18 mouse cellular contexts compared by ENCODE assay signal in genomic region chr7:81254579-81254978, GRCm38 (mm10). TPM values are rescaled to one million over a fixed set of nuclear protein-coding genes. Genes with fewer than 3 reads are reported as not detected.
A peak's percentile ranks its signal among the peaks of the same experiment; 100 is the strongest.
DNase-seq lines count a peak whose midpoint lies in the region; ATAC-seq and TF ChIP-seq lines count a peak whose summit lies in the region.
"Had no signal": no experiment of that assay in that cellular context is flagged by ENCODE, and none has a peak within 500 bp of the region (broad histone marks: within the 10 kb centered on the region; RNA-seq: fewer than 3 reads in every experiment).

No protein-coding gene starts in this region.

- ATAC-seq in kidney, embryonic 14.5 days (ENCODE audit: low FRiP score, low TSS enrichment) = no peak
- 0 out of 2 replicates have a peak, but pooled peaks have one; percentile 63 for ATAC-seq in kidney, postnatal 0 days (replicated peaks; ENCODE audit: low FRiP score, low read depth)
- ATAC-seq in neural tube, embryonic 15.5 days (ENCODE audit: low FRiP score) = no peak
- ATAC-seq: forebrain, postnatal 0 days; Patski had no signal

- no peak overlapping the region for H3K4me2 ChIP-seq in kidney, embryonic 14.5 days (replicated peaks; ENCODE audit: low read depth, low read length)
- no peak overlapping the region for H3K4me2 ChIP-seq in kidney, postnatal 0 days (ENCODE audit: low read length)
- no peak overlapping the region for H3K4me2 ChIP-seq in neural tube, embryonic 15.5 days
- H3K4me2 ChIP-seq: embryonic facial prominence, embryonic 12.5 days; heart, embryonic 12.5 days; hindbrain, embryonic 15.5 days had no signal

- H3K36me3 ChIP-seq in kidney, adult 2 months (ENCODE audit: control insufficient read depth, insufficient read depth, low read length) = no peaks in the 10 kb centered on the region
- H3K36me3 ChIP-seq in kidney, embryonic 14.5 days (ENCODE audit: control insufficient read depth, insufficient read depth, low read length) = no peaks in the 10 kb centered on the region
- no peaks in the 10 kb centered on the region for H3K36me3 ChIP-seq in kidney, postnatal 0 days (ENCODE audit: insufficient read depth, low read length)
- H3K36me3 ChIP-seq in neural tube, embryonic 15.5 days = no peaks in the 10 kb centered on the region
- H3K36me3 ChIP-seq: embryonic facial prominence, embryonic 12.5 days; heart, embryonic 12.5 days; hindbrain, embryonic 15.5 days had no signal

- TF ChIP-seq CTCF in kidney, adult 2 months (conservative IDR thresholded peaks at IDR 0.05; ENCODE audit: insufficient read depth, insufficient read length, low read depth, low read length) = no peak
- TF ChIP-seq CTCF in kidney, postnatal 0 days (IDR thresholded peaks at IDR 0.05; ENCODE audit: low read depth) = no peak

- peaks cover 42% of the 10 kb centered on the region for H3K4me1 ChIP-seq in kidney, adult 2 months (ENCODE audit: control insufficient read depth, insufficient read depth, low read length)
- H3K4me1 ChIP-seq in kidney, embryonic 14.5 days (ENCODE audit: control insufficient read depth, insufficient read depth, low read length) = no peaks in the 10 kb centered on the region
- 0 out of 2 replicates have a peak, but pooled peaks cover 1% of the 10 kb centered on the region for H3K4me1 ChIP-seq in kidney, postnatal 0 days (replicated peaks; ENCODE audit: insufficient read depth, low read length)
- H3K4me1 ChIP-seq in neural tube, embryonic 15.5 days = no peaks in the 10 kb centered on the region
- H3K4me1 ChIP-seq: embryonic facial prominence, embryonic 12.5 days; heart, embryonic 12.5 days; hindbrain, embryonic 15.5 days had no signal

- H3K27me3 ChIP-seq in kidney, adult 2 months (replicated peaks; ENCODE audit: control insufficient read depth, insufficient read depth, low read length) = no peaks in the 10 kb centered on the region
- no peaks in the 10 kb centered on the region for H3K27me3 ChIP-seq in kidney, embryonic 14.5 days (ENCODE audit: control insufficient read depth, insufficient read depth, low read length)
- H3K27me3 ChIP-seq in kidney, postnatal 0 days (ENCODE audit: insufficient read depth, low read length) = no peaks in the 10 kb centered on the region
- no peaks in the 10 kb centered on the region for H3K27me3 ChIP-seq in neural tube, embryonic 15.5 days (replicated peaks)
- H3K27me3 ChIP-seq: embryonic facial prominence, embryonic 12.5 days; heart, embryonic 12.5 days; hindbrain, embryonic 15.5 days; Patski had no signal

- DNase-seq in kidney, adult 2 months = peak; percentile 87
- peak; percentile 75 to 81 for DNase-seq in kidney, adult 8-10 months
- no peak for DNase-seq in kidney, postnatal 0 days (ENCODE audit: low spot score)
- peak; percentile 65 to 83 for DNase-seq in kidney, postnatal 36 days
- DNase-seq in cerebellum, postnatal 4 days (ENCODE audit: low spot score in 2 of 2) = no peak
- no peak for DNase-seq in layer of hippocampus, postnatal 14 days (ENCODE audit: low spot score in 2 of 2)
- DNase-seq: adrenal gland, adult 2 months; adrenal gland, postnatal 25 days; cerebellum, adult 11 months; cerebellum, adult 8-10 months; forebrain, postnatal 0 days; gastrocnemius, postnatal 14 days had no signal

- no peak overlapping the region for H3K4me3 ChIP-seq in kidney, adult 2 months (ENCODE audit: insufficient read depth, low read depth, low read length)
- no peak overlapping the region for H3K4me3 ChIP-seq in kidney, embryonic 14.5 days (ENCODE audit: low read length)
- no peak overlapping the region for H3K4me3 ChIP-seq in kidney, postnatal 0 days (replicated peaks; ENCODE audit: low read depth, low read length)
- no peak overlapping the region for H3K4me3 ChIP-seq in neural tube, embryonic 15.5 days (replicated peaks)
- H3K4me3 ChIP-seq: embryonic facial prominence, embryonic 12.5 days; heart, embryonic 12.5 days; hindbrain, embryonic 15.5 days had no signal

- H3K9me3 ChIP-seq in kidney, embryonic 14.5 days (ENCODE audit: control insufficient read depth, low read length) = no peaks in the 10 kb centered on the region
- H3K9me3 ChIP-seq in kidney, postnatal 0 days (replicated peaks; ENCODE audit: low read length) = no peaks in the 10 kb centered on the region
- no peaks in the 10 kb centered on the region for H3K9me3 ChIP-seq in neural tube, embryonic 15.5 days (replicated peaks)
- H3K9me3 ChIP-seq: embryonic facial prominence, embryonic 12.5 days; heart, embryonic 12.5 days; hindbrain, embryonic 15.5 days had no signal

- H3K9ac ChIP-seq in kidney, embryonic 14.5 days (ENCODE audit: low read depth, low read length) = no peak overlapping the region
- no peak overlapping the region for H3K9ac ChIP-seq in kidney, postnatal 0 days (ENCODE audit: low read depth, low read length)
- no peak overlapping the region for H3K9ac ChIP-seq in neural tube, embryonic 15.5 days (replicated peaks)
- H3K9ac ChIP-seq: embryonic facial prominence, embryonic 12.5 days; forebrain, postnatal 0 days; heart, embryonic 12.5 days; hindbrain, embryonic 15.5 days had no signal

- no peak for TF ChIP-seq POLR2A in kidney, adult 2 months (IDR thresholded peaks at IDR 0.05; ENCODE audit: low read depth, low read length)

- H3K27ac ChIP-seq in kidney, adult 2 months (ENCODE audit: insufficient read depth, low read depth, low read length) = peak overlapping the region; percentile 94
- no peak overlapping the region for H3K27ac ChIP-seq in kidney, embryonic 14.5 days (ENCODE audit: low read depth, low read length)
- peak overlapping the region; percentile 44; the same call in 1 of the 2 replicates for H3K27ac ChIP-seq in kidney, postnatal 0 days
- H3K27ac ChIP-seq in neural tube, embryonic 15.5 days (replicated peaks) = no peak overlapping the region
- H3K27ac ChIP-seq: embryonic facial prominence, embryonic 12.5 days; hindbrain, embryonic 15.5 days had no signal

RNA-seq across cellular contexts. Expression of gene Pde8a, which starts 41.2 kb away (rescaled TPM):
- 31.6 and 31.8 TPM in 2 replicates for polyA plus RNA-seq in kidney, adult 2 months (2012; rRNA removed)
- 4.0 and 7.6 TPM in 2 replicates for polyA plus RNA-seq in kidney, embryonic 14.5 days (2014; fragmentation: Nextera tagmentation; extraction: Ambion mirVana)
- polyA plus RNA-seq in kidney, postnatal 0 days (2015; fragmentation: Nextera tagmentation; extraction: Ambion mirVana) = 10.9 and 11.0 TPM in 2 replicates
- total RNA-seq in layer of hippocampus, postnatal 14 days (2021) = 1 to 10 TPM; 2.7 to 3.1 TPM
- 2.5 TPM in 2 replicates for polyA plus RNA-seq in neural tube, embryonic 15.5 days (2015; fragmentation: Nextera tagmentation; extraction: Ambion mirVana)

Comparison
In these comparisons a context has a peak if more than half of its experiments do, and no peak if none do; other contexts are left out.
1. DNase-seq: peak in kidney, adult 2 months (single experiment), kidney, adult 8-10 months (2 of 2) and kidney, postnatal 36 days (2 of 2); none in kidney, postnatal 0 days (single experiment), cerebellum, postnatal 4 days (0 of 2) and layer of hippocampus, postnatal 14 days (0 of 2).
2. H3K27ac ChIP-seq: peak in kidney, adult 2 months (single experiment) and kidney, postnatal 0 days (single experiment); none in kidney, embryonic 14.5 days (single experiment) and neural tube, embryonic 15.5 days (single experiment).